Mouse (Mus musculus) brain, embryonic 14.5 days (tissue): ENCODE measurements around the gene Mrpl24.

Source experiments
- CTCF ChIP-seq: fragments of 200-500 bp; IDR thresholded peaks from 2 replicates; pipeline ENCODE4 v1.5.1; 2012; ENCODE audit warnings: inconsistent platforms, mild to moderate bottlenecking, moderate library complexity, borderline replicate concordance; ENCODE audit not compliant: insufficient read depth, insufficient read length; ENCODE audit errors: extremely low read depth
- POLR2A ChIP-seq: fragments of 200-500 bp; IDR thresholded peaks from 2 replicates; pipeline ENCODE4 v1.6.1; 2012; ENCODE audit warnings: mild to moderate bottlenecking, inconsistent platforms, borderline replicate concordance; ENCODE audit not compliant: poor library complexity, insufficient read depth, insufficient read length, severe bottlenecking; ENCODE audit errors: extremely low read depth

DNA sequence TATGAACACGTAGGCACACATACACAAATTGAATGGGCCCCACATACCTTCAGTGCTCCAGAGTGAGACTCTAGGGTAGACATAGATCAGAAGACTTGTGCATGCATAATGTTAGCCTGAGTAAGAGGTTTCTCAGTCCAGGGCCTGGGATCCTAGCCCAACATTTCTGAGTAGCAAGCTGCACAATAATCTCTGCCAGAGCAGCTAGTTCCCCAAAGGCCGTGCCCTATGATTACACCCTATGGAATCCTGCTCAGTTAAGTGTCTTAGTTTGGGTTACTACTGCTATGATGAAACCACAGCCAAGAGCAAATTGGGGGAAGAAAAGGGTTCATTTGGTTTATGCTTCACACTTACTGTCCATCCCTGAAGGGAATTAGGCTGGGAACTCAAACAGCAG, 23.2 kb downstream of the Mrpl24 start:
- TF ChIP-seq CTCF (no peak), POLR2A (no peak)
